Mouse (Mus musculus) erythroblast, embryonic 14.5 days (primary cell): ENCODE data around the gene Lsm2.
"Not testable (repeated sequence)": the region's sequence is repeated elsewhere in the genome, so short reads cannot be mapped to it uniquely, and the experiment has no call there.

Experiments used
- GATA1 ChIP-seq: IDR thresholded peaks from 2 replicates; pipeline ENCODE4 v1.6.1; 2012; ENCODE audit warnings: low read length, inconsistent platforms, mixed read lengths
- TAL1 ChIP-seq: IDR thresholded peaks from 3 replicates; pipeline ENCODE4 v1.6.1; 2012; ENCODE audit warnings: low read length, inconsistent platforms, mixed read lengths

GRCm38 (mm10) chr17:34957966-34958365 lies 23.7 kb upstream of the Lsm2 start:
- not testable (repeated sequence) for TF ChIP-seq GATA1, TAL1
